Mouse (Mus musculus) thymus, postnatal 0 days (tissue): ENCODE measurements around the gene Extl2. TPM values are rescaled to one million over a fixed set of nuclear protein-coding genes. Genes with fewer than 3 reads are reported as not detected.
A peak's percentile ranks its signal among the peaks of the same experiment; 100 is the strongest.

Experiments used
- DNase-seq: peaks from one replicate; pipeline ENCODE4 v3.0.0-alpha.2; 2015; ENCODE audit warnings: low spot score
- polyA plus RNA-seq: library from polyadenylated mRNA; unstranded; fragments of >200 nt; fragmentation: Nextera tagmentation; extraction: Ambion mirVana; gene quantifications from 2 replicates; pipeline ENCODE4 v1.2.1, GENCODE M21; 2015

Gene Extl2
- polyA plus RNA-seq, 1 experiment from 2014 or later: 11.2 TPM

DNA sequence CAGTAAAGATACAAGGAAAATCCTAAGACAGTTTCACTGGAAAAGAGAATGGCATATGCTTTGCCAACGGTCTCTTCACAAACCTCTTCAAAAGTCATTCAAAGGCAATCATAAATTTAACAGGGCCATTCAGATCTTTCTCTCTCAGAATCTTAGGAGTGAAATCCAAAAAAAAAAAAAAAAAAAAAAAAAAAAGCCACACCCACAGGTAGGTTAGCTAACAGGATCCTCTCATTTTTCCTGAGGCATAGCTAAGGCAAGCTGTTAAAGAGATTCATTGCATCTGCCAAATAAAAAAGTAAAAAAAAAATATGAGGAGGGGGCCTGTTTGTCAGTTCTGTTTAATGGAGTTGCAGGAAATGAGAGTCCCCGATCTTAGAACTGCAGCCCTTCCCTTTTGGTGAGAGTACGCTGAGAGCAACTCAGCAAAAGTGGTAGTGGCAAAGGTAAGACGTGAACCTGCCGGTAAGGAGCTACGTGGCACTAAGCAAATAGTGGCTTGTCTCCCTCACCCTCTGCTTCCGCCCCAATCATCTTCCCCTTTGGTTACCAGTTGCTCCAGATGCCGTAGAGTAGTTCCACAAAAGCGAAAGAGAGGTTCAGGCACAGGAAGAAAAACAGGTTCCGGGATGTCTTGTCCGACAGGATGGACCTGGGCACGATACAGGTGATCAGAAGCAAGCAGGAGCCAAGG, 831 bp upstream of the Extl2 start:
- DNase-seq: peak; percentile 55

- DNase-seq: peak; percentile 64
These were observed 729 bp downstream of the Extl2 start for GRCm38 (mm10) chr3:116007941-116008440.

DNA sequence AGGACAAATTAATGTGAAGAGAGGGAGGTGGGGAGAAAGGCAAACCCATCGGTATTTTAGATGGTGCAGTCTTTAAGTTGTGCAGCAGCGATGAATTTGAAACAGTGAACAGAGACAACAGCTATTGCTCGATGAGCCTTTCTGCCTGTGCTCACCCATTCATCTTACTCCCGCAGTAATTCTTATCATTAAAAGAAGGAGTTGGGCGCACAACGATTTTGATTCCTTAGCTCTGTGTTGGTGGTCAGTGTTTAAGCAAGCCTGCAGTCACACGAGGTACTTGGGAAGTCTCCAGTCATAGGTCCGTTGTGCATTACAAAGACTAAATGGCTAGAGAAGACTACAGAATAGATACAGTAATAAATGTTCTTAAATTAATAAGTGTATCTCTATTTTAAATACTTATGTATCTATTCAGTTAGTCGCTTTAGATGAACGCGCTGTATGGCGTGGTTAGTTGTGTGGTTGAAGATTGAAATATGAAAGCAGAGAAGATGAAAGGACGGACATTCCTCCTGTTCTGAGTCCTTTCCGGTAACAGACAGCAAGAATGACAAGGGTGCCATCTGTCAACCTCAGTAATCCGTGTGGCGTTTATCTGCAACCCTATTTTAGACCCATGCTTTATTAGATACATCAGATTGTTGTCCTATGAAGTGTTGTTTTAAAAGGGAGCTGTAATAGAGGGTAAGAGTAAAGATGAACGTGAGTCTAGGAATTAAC, 2.5 kb downstream of the Extl2 start:
- no peak for DNase-seq

DNA sequence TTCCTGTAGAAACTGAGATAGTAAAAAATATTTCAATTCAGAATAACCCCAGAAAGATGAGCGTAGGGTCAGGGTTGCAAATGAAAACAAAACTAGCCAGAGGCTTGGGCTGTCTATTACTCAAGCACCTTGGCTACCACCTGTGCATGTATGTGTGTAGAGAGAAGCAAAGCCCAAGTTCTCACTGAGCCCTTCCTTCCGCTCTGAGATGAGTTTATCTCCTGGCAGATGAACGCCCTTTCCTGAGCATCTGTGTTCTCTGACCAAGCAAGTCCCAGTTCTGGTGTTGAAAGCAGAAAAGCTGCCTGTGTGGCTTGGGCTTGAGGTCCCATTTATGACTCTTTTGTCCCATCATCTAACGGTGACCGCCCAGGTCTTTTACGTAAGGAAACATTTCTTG, 7.6 kb downstream of the Extl2 start:
- DNase-seq: no peak

- no peak for DNase-seq
These were observed 8.9 kb downstream of the Extl2 start for GRCm38 (mm10) chr3:116016116-116016515.

- DNase-seq: no peak
These were observed 11.3 kb downstream of the Extl2 start for GRCm38 (mm10) chr3:116018606-116019005.

GRCm38 (mm10) chr3:116019136-116019535, 11.9 kb downstream of the Extl2 start:
- DNase-seq: no peak

DNA sequence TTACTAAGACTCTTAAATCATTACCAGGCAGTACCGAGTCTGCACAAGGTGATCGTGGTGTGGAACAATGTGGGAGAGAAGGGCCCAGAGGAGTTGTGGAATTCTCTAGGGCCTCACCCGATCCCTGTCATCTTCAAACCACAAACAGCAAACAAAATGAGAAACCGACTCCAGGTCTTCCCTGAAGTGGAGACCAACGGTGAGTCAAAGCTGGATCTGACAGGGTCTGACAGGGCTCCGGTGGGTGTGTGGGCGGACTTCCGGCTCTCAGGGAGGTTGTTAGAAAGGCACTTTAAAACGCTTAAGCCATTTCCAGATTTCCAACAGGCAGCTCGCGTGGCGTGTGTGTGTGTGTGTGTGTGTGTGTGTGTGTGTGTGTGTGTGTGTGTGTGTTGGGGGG, 17.0 kb downstream of the Extl2 start:
- no peak for DNase-seq

GRCm38 (mm10) chr3:116024669-116025068, 17.4 kb downstream of the Extl2 start:
- no peak for DNase-seq

DNA sequence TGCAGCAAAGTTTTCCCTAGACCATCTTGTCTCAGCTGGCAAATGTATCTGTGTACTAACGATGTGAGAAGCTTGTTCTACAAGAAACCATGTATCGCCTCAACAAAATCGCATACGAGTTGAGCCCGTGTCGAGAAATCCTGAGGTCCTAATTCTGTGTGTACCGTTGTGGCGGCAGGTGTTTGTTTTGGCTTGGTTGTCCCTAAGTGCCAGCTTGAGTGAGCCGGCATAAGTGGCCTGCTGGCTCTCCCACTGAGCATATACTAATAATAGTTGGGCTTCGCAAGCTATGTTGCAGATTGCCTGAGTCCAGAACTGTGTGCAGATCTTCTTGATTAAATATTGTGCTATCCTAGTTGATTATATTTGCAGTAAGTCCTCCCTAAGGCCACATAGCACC, 18.4 kb downstream of the Extl2 start:
- DNase-seq: no peak

DNA sequence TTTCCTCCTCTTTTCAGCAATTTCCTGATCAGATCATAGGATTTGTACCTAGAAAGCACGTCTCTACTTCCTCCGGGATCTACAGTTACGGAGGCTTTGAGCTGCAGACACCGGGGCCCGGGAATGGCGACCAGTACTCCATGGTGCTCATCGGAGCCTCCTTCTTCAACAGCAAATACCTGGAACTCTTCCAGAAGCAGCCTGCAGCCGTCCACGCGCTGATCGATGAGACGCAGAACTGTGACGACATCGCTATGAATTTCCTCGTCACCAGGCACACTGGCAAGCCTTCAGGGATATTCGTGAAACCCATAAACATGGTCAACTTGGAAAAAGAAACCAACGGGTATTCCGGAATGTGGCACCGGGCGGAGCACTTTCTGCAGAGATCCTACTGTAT, 19.7 kb downstream of the Extl2 start:
- DNase-seq: no peak

DNA sequence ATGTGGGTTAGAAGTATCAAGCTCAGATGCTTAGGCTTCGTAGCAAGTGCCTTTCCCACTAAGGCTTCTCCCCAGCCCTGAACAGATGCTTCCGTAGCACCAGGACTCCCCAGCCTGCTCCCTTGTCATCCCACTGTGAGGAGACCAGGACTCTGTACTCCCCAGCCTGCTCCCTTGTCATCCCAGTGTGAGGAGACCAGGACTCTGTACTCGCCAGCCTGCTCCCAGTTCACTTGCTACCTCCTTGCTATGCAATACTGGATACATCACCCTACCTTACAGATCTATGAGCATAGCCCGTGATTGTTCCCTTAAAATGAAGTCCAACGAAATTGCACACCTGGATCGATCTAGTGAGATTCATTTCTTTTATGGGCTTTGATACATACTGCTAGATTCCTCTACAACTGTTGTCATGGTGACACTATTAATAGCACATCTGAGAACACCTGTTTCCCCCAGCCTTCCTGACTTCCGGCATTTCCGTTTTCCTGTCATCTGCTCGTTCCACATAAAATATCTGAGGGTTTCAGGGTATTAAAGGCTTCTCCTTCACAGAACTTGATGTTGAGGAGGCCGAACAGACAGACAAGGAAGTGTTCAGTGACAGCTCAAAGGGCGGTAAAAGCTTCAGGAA, 23.0 kb downstream of the Extl2 start:
- DNase-seq: no peak

- DNase-seq: no peak
These were observed 26.1 kb downstream of the Extl2 start for GRCm38 (mm10) chr3:116033218-116033870.

- peak; percentile 42 for DNase-seq
These were observed 26.6 kb downstream of the Extl2 start for GRCm38 (mm10) chr3:116033871-116034222.

DNA sequence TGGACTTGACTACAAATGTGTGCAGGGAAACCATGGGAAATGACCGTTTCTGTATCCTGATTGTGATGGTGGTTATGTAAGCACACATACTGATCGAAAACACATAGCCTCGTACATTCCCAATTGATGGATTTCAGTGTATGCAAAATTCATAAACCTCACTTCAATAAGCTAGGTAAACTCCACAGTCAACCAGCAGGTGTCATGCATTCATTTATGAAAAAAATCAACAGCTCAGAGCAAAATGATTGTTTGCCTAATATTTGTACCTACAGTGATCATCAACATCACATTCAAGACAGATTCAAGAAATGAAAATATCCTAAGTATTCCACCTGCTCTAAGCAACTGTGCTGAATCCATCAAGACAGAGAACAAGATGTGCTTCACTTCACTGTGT, 33.5 kb downstream of the Extl2 start:
- no peak for DNase-seq

GRCm38 (mm10) chr3:116046000-116046399, 38.7 kb downstream of the Extl2 start:
- no peak for DNase-seq

GRCm38 (mm10) chr3:116047034-116047433, 39.8 kb downstream of the Extl2 start:
- no peak for DNase-seq

DNA sequence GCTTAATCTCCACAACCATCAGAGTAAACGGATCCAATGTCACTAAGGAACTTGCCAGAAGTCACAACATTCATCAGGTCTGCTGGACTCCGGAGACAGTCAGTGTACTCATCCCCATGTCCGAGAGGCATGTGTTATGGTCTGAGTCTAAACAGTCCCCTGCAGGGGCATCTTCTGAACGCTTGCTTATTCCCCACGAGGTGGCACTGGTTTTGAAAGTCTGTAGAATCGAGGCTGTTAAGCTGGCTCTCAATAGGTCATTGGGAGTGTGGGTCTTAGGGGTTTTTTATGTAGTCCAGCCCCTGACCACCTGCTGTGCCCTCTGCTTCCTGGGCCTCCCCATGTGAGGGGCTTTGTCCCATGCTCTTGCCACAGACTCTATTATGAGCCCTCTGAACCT, 49.8 kb downstream of the Extl2 start:
- no peak for DNase-seq

- no peak for DNase-seq
These were observed 53.1 kb downstream of the Extl2 start for GRCm38 (mm10) chr3:116060320-116060719.

DNA sequence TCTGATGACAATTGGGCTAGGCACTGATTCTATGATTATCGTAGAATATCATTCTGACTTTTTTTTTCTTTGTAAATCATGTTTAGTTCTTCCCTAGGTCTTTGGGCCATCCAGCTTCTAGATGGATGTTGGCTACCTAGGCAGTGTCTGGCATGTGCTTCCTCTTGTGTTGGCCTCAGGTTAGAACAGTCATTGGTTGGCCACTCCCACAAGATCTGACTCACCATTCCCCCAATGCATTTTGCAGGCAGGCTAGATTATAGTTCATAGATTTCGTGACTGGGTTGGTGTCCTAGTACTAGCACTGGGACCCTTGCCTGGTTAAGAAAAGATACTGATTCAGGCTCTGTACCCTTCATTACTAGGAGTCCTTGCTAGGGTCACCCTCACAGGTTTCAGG, 54.9 kb downstream of the Extl2 start:
- no peak for DNase-seq

- DNase-seq: no peak
These were observed 65.3 kb downstream of the Extl2 start for GRCm38 (mm10) chr3:116072584-116072983.

GRCm38 (mm10) chr3:116076739-116077138, 69.5 kb downstream of the Extl2 start:
- no peak for DNase-seq
